Mouse (Mus musculus): ENCODE data around the gene Eno2. TPM values are rescaled to one million over a fixed set of nuclear protein-coding genes. Genes with fewer than 3 reads are reported as not detected.

Gene Eno2
- polyA plus RNA-seq, 1 experiment from 2014 or later, result 9.8 TPM

GRCm38 (mm10) chr6:124728621-124729020, 40.9 kb downstream of the Eno2 start:
- no peak overlapping the region for H3K9ac ChIP-seq (ENCODE audit: low read length)
- H3K4me3 ChIP-seq (replicated peaks; ENCODE audit: low read length), result no peak overlapping the region
- WGBS, result 78% methylated on average over 10 of the region's 10 CpGs
- H3K4me2 ChIP-seq (ENCODE audit: low read depth, low read length), result no peak overlapping the region
- no peaks in the 10 kb centered on the region for H3K4me1 ChIP-seq (ENCODE audit: control insufficient read depth, insufficient read depth, low read length)
- no peak for ATAC-seq (ENCODE audit: insufficient read depth, low FRiP score)
- H3K36me3 ChIP-seq (ENCODE audit: control insufficient read depth, insufficient read depth, low read length), result no peaks in the 10 kb centered on the region
- no peak overlapping the region for H3K27ac ChIP-seq (ENCODE audit: low read length)
- H3K9me3 ChIP-seq (replicated peaks; ENCODE audit: control insufficient read depth, low read length), result no peaks in the 10 kb centered on the region
- no peaks in the 10 kb centered on the region for H3K27me3 ChIP-seq (ENCODE audit: control insufficient read depth, insufficient read depth, low read length)

GRCm38 (mm10) chr6:124724472-124724871, 45.0 kb downstream of the Eno2 start:
- no peak overlapping the region for H3K27ac ChIP-seq (ENCODE audit: low read length)
- H3K27me3 ChIP-seq (ENCODE audit: control insufficient read depth, insufficient read depth, low read length), result no peaks in the 10 kb centered on the region
- WGBS, result 81% methylated on average over 10 of the region's 10 CpGs
- H3K4me2 ChIP-seq (ENCODE audit: low read depth, low read length), result no peak overlapping the region
- no peak for ATAC-seq (ENCODE audit: insufficient read depth, low FRiP score)
- H3K9me3 ChIP-seq (replicated peaks; ENCODE audit: control insufficient read depth, low read length), result no peaks in the 10 kb centered on the region
- no peak overlapping the region for H3K4me3 ChIP-seq (replicated peaks; ENCODE audit: low read length)
- no peaks in the 10 kb centered on the region for H3K36me3 ChIP-seq (ENCODE audit: control insufficient read depth, insufficient read depth, low read length)
- no peaks in the 10 kb centered on the region; the same call in 1 of the 2 replicates for H3K4me1 ChIP-seq (ENCODE audit: control insufficient read depth, insufficient read depth, low read length)
- no peak overlapping the region for H3K9ac ChIP-seq (ENCODE audit: low read length)

GRCm38 (mm10) chr6:124723541-124723940, 45.9 kb downstream of the Eno2 start:
- H3K4me1 ChIP-seq (ENCODE audit: control insufficient read depth, insufficient read depth, low read length), result no peaks in the 10 kb centered on the region; the same call in 1 of the 2 replicates
- no peak overlapping the region for H3K4me2 ChIP-seq (ENCODE audit: low read depth, low read length)
- no peak overlapping the region for H3K27ac ChIP-seq (ENCODE audit: low read length)
- ATAC-seq (ENCODE audit: insufficient read depth, low FRiP score), result no peak
- no peak overlapping the region for H3K9ac ChIP-seq (ENCODE audit: low read length)
- H3K36me3 ChIP-seq (ENCODE audit: control insufficient read depth, insufficient read depth, low read length), result no peaks in the 10 kb centered on the region
- H3K27me3 ChIP-seq (ENCODE audit: control insufficient read depth, insufficient read depth, low read length), result no peaks in the 10 kb centered on the region
- WGBS, result 68% methylated on average over 8 of the region's 8 CpGs
- no peak overlapping the region for H3K4me3 ChIP-seq (replicated peaks; ENCODE audit: low read length)
- H3K9me3 ChIP-seq (replicated peaks; ENCODE audit: control insufficient read depth, low read length), result no peaks in the 10 kb centered on the region

GRCm38 (mm10) chr6:124722876-124723473, 46.5 kb downstream of the Eno2 start:
- Histone ChIP-seq H3K27me3 (ENCODE audit: control insufficient read depth, insufficient read depth, low read length) (no peaks in the 10 kb centered on the region), H3K4me1 (ENCODE audit: control insufficient read depth, insufficient read depth, low read length) (no peaks in the 10 kb centered on the region; the same call in 1 of the 2 replicates), H3K36me3 (ENCODE audit: control insufficient read depth, insufficient read depth, low read length) (no peaks in the 10 kb centered on the region), H3K27ac (ENCODE audit: low read length) (no peak overlapping the region), H3K4me3 (replicated peaks; ENCODE audit: low read length) (no peak overlapping the region), H3K4me2 (ENCODE audit: low read depth, low read length) (no peak overlapping the region), H3K9ac (ENCODE audit: low read length) (no peak overlapping the region), H3K9me3 (replicated peaks; ENCODE audit: control insufficient read depth, low read length) (no peaks in the 10 kb centered on the region)
- no peak for ATAC-seq (ENCODE audit: insufficient read depth, low FRiP score)
- WGBS, result 80% methylated on average over 6 of the region's 6 CpGs

- Histone ChIP-seq H3K4me2 (ENCODE audit: low read depth, low read length) (peak overlapping the region; percentile 62), H3K27me3 (ENCODE audit: control insufficient read depth, insufficient read depth, low read length) (no peaks in the 10 kb centered on the region), H3K36me3 (ENCODE audit: control insufficient read depth, insufficient read depth, low read length) (peaks cover 2% of the 10 kb centered on the region; the same call in 1 of the 2 replicates), H3K9me3 (replicated peaks; ENCODE audit: control insufficient read depth, low read length) (no peaks in the 10 kb centered on the region), H3K4me1 (ENCODE audit: control insufficient read depth, insufficient read depth, low read length) (peaks cover 6% of the 10 kb centered on the region), H3K4me3 (replicated peaks; ENCODE audit: low read length) (0 out of 2 replicates have a peak overlapping the region, but pooled peaks have one; percentile 1), H3K27ac (ENCODE audit: low read length) (peak overlapping the region; percentile 38), H3K9ac (ENCODE audit: low read length) (peak overlapping the region; percentile 86)
- WGBS, result 63% methylated on average over 11 of the region's 11 CpGs
- no peak for ATAC-seq (ENCODE audit: insufficient read depth, low FRiP score)
Measured at GRCm38 (mm10) chr6:124720904-124721303, 48.6 kb downstream of the Eno2 start.

GRCm38 (mm10) chr6:124719354-124719978, 50.0 kb downstream of the Eno2 start:
- peak overlapping the region; percentile 48 for H3K4me3 ChIP-seq (replicated peaks; ENCODE audit: low read length)
- peaks cover 17% of the 10 kb centered on the region for H3K36me3 ChIP-seq (ENCODE audit: control insufficient read depth, insufficient read depth, low read length)
- peak; percentile 45; the same call in 1 of the 2 replicates for ATAC-seq (ENCODE audit: insufficient read depth, low FRiP score)
- peak overlapping the region; percentile 62 for H3K4me2 ChIP-seq (ENCODE audit: low read depth, low read length)
- no peaks in the 10 kb centered on the region for H3K27me3 ChIP-seq (ENCODE audit: control insufficient read depth, insufficient read depth, low read length)
- H3K9ac ChIP-seq (ENCODE audit: low read length), result peak overlapping the region; percentile 86
- peak overlapping the region; percentile 96 for H3K27ac ChIP-seq (ENCODE audit: low read length)
- peaks cover 6% of the 10 kb centered on the region for H3K4me1 ChIP-seq (ENCODE audit: control insufficient read depth, insufficient read depth, low read length)
- 56% methylated on average over 7 of the region's 7 CpGs for WGBS
- H3K9me3 ChIP-seq (replicated peaks; ENCODE audit: control insufficient read depth, low read length), result no peaks in the 10 kb centered on the region

- H3K4me1 ChIP-seq (ENCODE audit: control insufficient read depth, insufficient read depth, low read length), result peaks cover 12% of the 10 kb centered on the region
- H3K4me3 ChIP-seq (replicated peaks; ENCODE audit: low read length), result peak overlapping the region; percentile 48
- peak; percentile 84 for ATAC-seq (ENCODE audit: insufficient read depth, low FRiP score)
- H3K9ac ChIP-seq (ENCODE audit: low read length), result peak overlapping the region; percentile 86
- H3K27me3 ChIP-seq (ENCODE audit: control insufficient read depth, insufficient read depth, low read length), result no peaks in the 10 kb centered on the region
- peak overlapping the region; percentile 96 for H3K27ac ChIP-seq (ENCODE audit: low read length)
- 49% methylated on average over 16 of the region's 16 CpGs for WGBS
- peaks cover 18% of the 10 kb centered on the region for H3K36me3 ChIP-seq (ENCODE audit: control insufficient read depth, insufficient read depth, low read length)
- peak overlapping the region; percentile 62 for H3K4me2 ChIP-seq (ENCODE audit: low read depth, low read length)
- no peaks in the 10 kb centered on the region for H3K9me3 ChIP-seq (replicated peaks; ENCODE audit: control insufficient read depth, low read length)
Measured at GRCm38 (mm10) chr6:124718703-124719102, 50.8 kb downstream of the Eno2 start.

GRCm38 (mm10) chr6:124717968-124718367, 51.5 kb downstream of the Eno2 start:
- peaks cover 18% of the 10 kb centered on the region for H3K4me1 ChIP-seq (ENCODE audit: control insufficient read depth, insufficient read depth, low read length)
- no peak for ATAC-seq (ENCODE audit: insufficient read depth, low FRiP score)

GRCm38 (mm10) chr6:124716864-124717490, 52.5 kb downstream of the Eno2 start:
- no peaks in the 10 kb centered on the region for H3K27me3 ChIP-seq (ENCODE audit: control insufficient read depth, insufficient read depth, low read length)
- peak overlapping the region; percentile 86 for H3K9ac ChIP-seq (ENCODE audit: low read length)
- ATAC-seq (ENCODE audit: insufficient read depth, low FRiP score), result no peak
- H3K9me3 ChIP-seq (replicated peaks; ENCODE audit: control insufficient read depth, low read length), result no peaks in the 10 kb centered on the region
- H3K36me3 ChIP-seq (ENCODE audit: control insufficient read depth, insufficient read depth, low read length), result peaks cover 18% of the 10 kb centered on the region
- H3K4me1 ChIP-seq (ENCODE audit: control insufficient read depth, insufficient read depth, low read length), result peaks cover 18% of the 10 kb centered on the region
- H3K4me2 ChIP-seq (ENCODE audit: low read depth, low read length), result peak overlapping the region; percentile 58
- H3K27ac ChIP-seq (ENCODE audit: low read length), result peak overlapping the region; percentile 96
- 52% methylated on average over 20 of the region's 20 CpGs for WGBS
- H3K4me3 ChIP-seq (replicated peaks; ENCODE audit: low read length), result peak overlapping the region; percentile 48

More at GRCm38 (mm10) chr6:124717968-124718367, 51.5 kb downstream of the Eno2 start:
- Histone ChIP-seq H3K4me2 (ENCODE audit: low read depth, low read length) (peak overlapping the region; percentile 58), H3K9me3 (replicated peaks; ENCODE audit: control insufficient read depth, low read length) (no peaks in the 10 kb centered on the region), H3K27me3 (ENCODE audit: control insufficient read depth, insufficient read depth, low read length) (no peaks in the 10 kb centered on the region), H3K9ac (ENCODE audit: low read length) (peak overlapping the region; percentile 86), H3K36me3 (ENCODE audit: control insufficient read depth, insufficient read depth, low read length) (peaks cover 18% of the 10 kb centered on the region), H3K27ac (ENCODE audit: low read length) (peak overlapping the region; percentile 96), H3K4me3 (replicated peaks; ENCODE audit: low read length) (peak overlapping the region; percentile 48)
- 50% methylated on average over 13 of the region's 13 CpGs for whole genome bisulfite sequencing
